Mouse (Mus musculus) heart, adult 18-20 months (tissue): ENCODE measurements around the gene Arel1. TPM values are rescaled to one million over a fixed set of nuclear protein-coding genes. Genes with fewer than 3 reads are reported as not detected.
A peak's percentile ranks its signal among the peaks of the same experiment; 100 is the strongest.

Source experiments
- DNase-seq, 2 experiments: peaks; one replicate each; pipeline ENCODE4 v3.0.0; 2021 to 2022; ENCODE audit warnings: mixed read lengths in 1 of 2
- total RNA-seq, 2 experiments: library from RNA; stranded (reverse); gene quantifications; 2 replicates each; pipeline ENCODE4 v1.2.3; 2021

The Arel1 gene
- total RNA-seq, 2 experiments from 2014 or later = 40.8 to 50.3 TPM

DNA sequence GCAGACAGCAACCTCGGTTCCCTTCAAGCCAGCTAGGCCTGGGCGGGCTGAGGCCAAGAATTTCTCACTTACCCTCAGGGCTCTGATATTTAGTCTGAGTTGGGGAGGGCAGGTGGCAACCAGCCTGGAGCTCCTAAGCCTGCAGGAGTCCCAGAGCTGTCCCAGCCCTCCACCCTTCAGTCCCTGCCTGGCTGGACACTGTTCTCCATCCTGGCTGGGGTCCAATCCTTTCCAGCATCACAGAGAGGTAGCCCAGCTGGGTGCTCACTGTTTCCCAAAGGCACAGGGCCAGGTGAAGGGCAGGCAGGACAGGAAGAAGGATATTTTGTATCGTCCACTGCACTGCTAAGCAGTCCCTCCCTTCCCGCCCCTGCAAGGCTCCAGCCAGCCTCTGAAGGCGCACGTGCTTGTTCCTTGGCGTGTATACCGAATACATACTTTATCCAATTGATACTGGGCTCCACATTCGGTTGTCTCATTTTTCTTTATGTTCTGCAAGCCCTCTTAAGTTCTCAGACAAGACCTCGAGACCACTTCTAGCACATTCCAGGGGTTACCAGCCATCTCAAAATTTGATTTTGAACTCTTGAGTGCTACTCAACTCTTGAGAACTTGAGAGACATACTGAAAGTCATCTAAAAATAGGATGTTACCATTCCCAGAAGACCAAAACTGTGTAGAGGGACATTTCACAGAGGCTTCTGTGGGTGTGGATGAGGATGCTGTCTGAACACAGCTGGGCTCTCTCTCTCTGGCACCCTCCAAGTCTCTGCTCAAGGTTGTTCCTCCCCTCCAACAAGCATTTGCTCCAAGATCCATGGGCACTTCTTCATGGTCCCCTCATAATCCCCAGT is 62.8 kb downstream of the Arel1 start:
- DNase-seq = peak; percentile 68 to 78

DNA sequence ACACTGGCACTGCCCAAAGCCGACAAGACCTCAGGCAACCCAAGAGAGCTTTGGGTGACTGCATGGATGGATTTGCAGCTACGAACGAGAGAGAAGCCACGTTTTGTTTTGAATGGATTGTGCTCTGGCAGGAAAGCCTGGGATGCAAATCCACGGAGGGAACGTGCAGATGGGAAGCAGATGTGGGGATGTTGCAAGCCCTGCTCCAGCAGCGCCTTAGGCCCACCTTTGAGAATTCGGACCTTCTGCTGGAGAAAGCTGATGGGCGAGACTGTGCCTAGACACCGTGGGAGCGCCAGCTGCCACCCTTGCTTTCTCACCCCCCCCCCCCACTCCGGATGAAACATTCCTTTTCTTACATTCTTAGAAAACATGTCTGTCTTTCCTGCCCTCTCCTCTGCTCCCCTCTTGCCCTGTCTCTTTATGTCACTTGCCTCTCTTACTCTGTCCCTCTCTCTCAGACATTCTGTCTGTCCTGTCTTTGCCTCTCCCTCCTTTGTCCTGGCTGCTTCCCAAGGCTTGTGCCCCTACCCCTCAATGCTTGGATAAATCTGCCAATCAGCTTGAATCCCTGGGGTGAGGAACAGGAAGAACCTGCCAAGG is 63.6 kb downstream of the Arel1 start:
- peak; percentile 48 to 71 for DNase-seq

DNA sequence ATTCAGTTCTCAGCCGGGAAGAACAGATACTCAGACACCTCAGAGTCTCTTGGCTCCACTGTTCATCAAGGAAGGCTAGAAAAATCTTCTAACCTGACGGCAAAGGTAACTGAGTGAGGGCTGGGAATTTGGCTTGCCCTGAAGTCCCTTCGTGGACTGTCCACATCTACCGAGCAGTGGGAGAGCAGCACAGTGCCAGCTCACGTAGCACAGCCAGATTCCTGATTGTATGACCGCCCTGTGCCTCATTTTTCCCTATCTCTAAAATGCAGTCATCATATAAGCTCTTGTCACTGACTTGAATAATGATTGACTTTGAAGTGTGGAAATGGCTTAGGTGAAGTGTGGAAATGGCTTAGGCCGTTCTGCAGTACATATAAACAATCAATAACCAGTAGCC is 66.3 kb downstream of the Arel1 start:
- no peak for DNase-seq

DNA sequence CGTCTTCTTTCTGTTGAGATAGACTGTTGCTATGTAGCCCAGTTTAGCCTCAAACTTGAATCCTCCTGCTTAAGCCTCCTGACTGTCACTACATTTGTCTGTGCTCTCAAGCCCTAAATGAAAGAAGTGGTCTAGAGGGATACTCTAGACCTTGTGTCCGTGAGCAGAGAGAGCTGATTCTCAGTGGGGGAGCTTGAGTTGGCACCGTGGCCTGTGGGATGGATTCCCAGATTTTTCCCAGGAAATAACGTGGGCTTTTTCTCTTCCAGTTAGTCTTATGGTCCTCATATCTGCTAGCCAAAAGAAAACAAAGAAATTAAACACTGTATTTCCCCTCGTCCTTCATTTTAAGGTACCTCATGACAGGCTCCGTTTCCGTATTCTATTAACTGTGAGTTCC is 70.4 kb downstream of the Arel1 start:
- DNase-seq = no peak

DNA sequence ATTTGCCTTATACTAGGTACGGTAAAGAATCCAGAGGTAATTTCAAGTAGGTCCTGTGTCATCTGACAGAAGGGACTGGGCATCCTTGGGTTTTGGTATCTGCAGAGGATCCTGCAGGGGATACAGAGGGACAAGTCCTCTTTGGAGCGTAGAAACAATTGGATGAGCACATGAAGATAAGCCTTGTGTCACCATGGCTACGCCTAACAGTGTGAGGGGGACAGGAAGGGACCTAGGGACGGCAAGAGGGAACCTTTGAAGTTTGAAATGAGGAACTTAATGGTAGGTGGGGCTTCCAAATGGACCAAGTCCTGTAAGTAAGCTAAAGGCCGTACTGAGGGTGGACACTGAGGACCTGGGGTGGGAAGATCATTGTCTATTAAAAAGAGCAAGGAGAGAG is 73.4 kb downstream of the Arel1 start:
- no peak for DNase-seq

DNA sequence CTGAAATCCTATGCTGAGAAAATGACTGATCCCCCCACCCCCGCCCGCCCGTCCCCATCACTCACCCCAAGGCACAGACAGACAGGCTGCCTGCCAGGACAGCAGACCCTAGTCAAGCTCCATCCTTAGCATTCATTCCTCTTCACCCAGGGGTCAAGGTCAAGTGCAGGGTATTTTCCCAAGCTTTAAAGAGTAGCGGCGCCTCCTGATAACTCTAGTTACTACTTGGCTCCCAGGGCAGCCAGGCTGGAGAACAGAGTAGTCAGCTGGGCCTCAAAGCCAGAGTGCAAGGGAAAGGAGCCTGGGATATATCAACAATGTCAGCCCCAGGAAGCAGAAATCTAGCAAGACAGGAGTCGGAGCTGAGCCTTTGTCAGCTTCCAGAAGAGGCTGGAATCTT is 74.5 kb downstream of the Arel1 start:
- peak in 1 of 2 experiments; percentile 43 for DNase-seq

DNA sequence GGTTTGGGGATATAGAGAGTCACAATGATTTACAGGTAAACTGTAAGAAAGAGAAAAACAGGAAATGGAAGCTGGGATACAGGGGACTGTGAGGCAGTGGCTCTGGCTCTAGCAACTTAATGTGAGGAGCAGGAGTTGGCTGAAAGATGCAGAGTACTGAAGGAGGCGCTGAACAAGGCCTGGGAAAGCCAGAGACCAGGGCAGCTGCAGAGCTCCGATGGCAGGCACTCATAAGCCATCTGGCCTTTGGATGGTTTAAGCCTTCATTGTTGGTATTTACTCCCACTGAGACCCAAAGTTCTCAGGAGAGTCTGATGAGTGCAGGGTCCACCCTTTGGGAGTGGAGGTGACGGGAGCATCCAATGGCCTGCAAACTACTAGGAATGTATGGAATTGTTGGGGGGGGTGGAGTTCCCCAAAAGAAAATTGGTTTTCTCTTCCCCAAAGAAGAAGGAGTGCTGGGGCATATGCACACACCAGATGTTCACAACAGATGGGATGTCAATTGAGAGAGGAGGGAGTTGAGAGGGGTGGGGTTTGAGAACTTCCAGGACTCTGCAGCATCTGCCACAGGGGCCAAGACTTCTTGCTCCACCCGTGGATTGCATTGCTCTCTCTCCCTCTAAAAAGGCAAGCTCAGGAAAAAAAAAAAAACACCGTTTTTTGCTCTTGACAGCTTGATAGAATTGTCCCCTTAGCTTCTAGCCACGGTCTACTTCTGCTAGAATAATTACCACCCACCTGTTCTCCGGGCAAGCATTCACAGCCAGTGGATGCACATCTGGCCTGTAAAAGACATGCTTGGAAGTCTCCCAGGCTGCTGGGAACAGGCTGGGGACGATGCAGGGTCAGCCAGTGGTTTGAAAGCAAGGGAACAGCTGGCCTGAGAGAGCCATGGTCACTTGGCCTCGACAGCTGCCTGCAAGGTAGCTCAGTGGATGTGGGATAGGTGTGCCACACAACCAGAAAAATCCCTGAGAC is 76.8 kb downstream of the Arel1 start:
- peak; percentile 42 to 66 for DNase-seq

DNA sequence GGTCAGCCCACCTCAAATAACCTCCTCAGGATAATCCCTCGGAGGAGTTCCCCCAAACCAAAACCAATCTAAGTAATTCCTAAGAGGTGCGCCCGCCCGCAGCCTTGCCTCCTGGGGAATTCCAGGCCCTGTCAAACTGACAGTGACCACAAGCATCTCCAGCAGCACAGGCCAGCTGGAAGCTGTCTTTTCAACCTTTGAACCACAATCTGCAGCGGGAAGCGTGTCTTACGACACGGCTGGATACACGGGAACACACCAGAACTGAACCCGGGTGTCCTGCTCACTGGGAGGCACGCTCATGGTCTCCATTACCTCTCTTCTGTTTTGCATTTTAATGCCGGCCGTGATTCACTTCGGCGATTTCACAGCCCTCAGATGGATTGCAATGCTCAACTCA is 80.4 kb downstream of the Arel1 start:
- no peak for DNase-seq

DNA sequence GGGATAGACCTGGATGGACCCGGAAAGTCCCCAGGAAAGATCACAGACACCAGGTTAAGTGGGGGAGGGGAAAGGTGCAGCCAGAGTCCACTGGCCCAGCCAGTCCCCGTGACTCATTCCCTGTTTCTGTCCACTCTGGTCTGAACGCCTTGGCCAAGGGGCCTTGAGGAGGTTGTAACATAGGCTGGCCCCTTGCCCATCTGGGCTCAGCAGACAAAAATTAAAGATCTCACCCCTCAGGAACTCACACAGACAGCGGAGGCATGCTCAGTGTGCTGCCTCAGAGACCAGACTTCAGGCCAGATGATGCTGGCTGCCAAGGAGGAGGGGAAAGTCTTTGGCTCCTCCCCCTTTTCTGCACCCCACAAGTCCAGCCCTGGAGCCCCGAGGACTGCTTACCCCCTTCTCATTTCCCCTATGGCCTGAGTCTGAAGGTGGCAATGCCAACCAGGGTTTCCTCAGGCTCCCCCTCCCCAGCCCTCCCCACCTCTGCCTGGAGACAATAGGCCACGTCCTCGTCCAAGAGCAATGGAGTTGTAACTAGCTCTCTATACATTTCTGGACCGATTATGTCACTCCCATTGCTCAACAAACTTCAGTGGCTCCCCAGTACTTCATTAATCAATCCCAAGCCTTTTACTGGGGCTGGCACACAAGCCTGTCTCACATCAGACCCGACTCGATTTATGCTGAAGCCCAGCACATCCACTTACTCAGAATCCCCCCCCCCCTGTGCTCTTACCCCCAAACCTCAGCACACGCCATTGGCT is 85.4 kb downstream of the Arel1 start:
- DNase-seq = peak; percentile 37 to 74

DNA sequence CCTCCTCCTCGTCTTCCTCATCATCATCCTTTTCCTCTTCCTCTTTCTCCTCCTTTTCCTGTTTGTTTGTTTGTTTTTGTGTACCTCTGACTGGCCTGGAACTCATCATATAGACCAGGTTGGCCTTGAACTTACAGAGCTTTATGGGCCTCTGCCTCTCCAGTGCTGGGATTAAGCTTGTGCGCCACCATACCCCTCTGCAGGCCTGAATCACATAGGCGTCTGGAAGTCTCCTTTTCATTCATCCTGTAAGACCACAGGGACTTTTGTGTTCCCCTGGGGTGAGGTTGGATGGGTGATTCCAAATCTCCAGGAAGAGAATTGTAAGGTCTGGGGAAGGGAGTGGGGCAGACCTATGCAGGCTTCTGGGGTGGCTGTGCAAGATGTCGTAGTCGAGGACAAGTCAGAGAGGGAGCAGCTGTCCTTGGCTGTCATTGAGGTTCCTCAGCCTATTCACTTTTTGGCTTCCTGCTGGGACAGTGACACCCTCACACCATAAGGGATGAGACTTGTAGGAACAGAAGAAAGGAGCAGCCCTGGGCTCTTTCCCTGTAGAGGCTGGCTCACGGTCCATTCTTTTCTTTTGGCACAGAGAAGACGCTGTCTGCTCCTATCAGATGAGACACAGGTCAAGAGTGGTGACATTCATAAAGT is 86.2 kb downstream of the Arel1 start:
- DNase-seq = no peak

DNA sequence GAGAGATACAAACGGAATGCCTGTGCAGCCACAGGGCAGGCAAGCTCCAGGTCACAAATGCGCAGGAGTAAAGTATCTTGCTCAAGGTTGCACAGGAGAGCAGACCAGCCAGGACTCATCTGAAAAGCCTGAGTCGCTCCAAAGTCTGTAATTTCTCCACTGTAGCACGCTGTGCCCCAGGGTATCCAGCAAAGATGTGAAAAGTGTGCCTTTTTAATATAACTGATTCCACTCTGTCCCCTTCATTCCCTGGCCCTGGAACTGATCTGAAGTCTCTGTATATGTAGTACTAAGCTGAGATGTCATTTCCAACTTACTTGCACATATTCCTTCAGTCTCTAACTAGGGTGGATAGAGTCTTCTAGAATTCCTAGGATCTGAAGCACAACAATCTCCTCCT is 87.9 kb downstream of the Arel1 start:
- DNase-seq = no peak

DNA sequence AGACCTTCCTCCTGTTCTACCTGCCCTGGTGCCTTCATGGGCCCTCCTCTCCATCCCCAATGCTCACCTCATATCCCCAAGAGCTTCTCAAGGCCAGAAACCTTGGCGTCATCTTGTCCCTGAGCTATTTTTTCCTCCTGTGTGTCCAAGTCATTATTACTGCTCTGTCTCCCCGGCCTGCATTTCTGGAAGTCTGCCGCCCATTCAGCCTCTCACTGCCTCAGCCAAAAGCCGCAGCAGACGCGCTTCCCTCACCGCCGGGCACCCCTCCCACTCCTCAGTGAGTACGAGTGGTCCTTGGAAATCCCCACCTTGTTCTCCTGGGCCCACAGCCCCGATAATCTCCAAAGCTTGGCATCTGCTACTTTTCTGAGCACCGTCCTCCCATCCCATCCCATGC is 90.6 kb downstream of the Arel1 start:
- DNase-seq = peak in 1 of 2 experiments; percentile 40

DNA sequence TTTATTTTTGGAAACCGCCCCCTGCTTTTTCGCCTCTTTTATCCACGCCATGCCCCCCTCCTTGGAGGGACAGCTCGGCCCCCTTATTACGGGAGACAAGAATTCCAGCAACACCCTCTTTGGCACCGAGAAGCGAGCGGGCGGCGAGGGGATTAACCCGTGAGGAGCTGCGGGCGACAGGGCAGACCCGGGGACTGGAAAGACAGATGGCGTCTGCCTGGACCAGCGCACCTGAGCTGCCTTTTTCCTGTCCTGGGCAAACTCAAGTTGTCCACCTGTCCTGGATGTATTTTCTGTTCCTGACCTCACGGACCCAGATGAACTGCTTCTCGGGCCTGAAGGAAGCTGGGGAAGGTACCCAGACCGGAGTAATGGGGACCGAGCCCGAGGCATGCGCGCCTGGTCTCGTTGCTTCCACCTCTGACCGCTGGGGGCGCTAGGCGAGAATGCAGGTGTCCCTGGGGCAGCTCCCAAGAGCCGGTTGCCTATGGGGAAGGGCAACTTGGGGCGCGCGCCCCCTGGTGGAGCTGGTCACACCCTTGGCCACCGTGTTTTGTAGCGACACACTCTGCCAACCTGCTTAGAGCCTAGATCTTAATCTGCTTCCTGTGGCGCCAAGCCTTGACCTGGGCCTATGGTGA is 94.1 kb downstream of the Arel1 start, which contains the start of gene Ltbp2:
TSS of gene Ltbp2 (minus strand) at position 52 of the 641 bp plus-strand sequence.
- peak; percentile 69 to 79 for DNase-seq

DNA sequence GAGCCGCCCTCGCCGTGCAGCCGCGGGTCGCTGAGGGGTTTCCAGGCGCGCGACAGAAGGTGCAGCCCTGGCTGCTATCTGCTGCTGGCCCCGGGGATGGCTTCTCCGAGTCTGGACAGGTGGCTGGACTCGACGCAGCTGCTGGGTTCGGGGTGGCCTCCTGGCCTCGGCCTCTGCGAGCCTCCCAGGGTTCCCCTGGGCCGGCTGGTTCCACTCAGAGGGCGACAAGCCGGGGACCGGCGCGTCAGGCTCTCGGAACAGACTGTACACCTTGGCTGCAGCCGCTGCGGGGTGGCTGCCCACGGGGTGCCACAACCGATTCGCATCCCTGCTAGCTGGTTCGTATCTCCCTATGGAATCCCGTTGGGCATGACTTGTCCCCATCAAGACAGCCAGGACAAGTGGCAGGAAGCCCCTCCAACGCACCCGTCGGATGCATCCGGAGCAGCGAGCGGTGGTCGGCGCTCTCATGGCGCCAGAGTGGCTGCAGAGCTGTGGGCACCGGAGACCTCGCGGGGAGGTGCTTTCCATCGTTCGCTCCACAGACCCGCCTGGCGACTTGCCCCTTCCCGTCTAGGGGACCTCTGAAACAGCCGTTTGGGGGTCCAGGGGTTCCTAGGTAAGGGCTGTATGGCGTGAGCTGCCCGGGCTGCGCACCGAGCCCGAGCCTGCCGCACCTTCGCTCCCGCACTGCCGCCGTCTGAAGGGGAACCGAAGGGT is 94.8 kb downstream of the Arel1 start:
- DNase-seq = no peak

DNA sequence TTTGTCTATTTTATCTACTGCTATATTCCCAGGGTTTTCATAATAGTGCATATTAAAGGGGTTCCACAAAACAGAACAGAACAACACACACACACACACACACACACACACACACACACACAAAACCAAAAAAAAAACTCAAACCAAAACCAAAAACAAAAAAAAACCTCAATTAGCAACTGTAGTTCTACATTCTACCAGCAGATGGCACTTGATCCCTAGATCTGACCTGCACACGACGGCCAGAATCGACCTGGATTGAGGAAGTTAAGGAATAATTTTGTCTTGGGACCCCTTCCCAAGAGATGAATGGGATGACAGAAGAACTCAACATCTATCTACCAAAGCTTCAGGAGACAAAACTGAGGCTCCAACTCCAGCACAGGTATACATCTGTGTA is 97.3 kb downstream of the Arel1 start:
- DNase-seq = peak in 1 of 2 experiments; percentile 40

DNA sequence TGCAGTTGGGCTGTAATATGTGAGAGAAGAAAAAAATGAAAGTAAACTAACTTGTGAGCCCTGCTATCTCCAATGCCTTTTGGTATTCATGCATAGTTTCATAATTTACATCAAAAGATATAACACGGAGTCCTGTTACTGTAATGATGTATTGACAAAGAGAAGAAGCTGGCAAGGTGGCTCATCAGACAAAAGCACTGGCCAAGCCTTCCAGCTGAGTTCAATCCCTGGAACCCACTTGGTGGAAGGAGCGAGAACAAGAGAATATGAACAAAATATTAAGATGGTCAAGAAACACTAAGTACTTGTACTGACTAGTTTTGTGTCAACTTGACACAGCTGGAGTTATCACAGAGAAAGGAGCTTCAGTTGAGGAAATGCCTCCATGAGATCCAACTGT is 98.4 kb downstream of the Arel1 start:
- no peak for DNase-seq
